Mouse (Mus musculus): ENCODE results near the gene Adgrf3. TPM values are rescaled to one million over a fixed set of nuclear protein-coding genes. Genes with fewer than 3 reads are reported as not detected.

Adgrf3 gene
- polyA plus RNA-seq, 1 experiment from 2014 or later: 0.37 TPM

- peaks cover 13% of the 10 kb centered on the region for H3K4me1 ChIP-seq (ENCODE audit: control insufficient read depth, insufficient read depth, low read length)
- no peaks in the 10 kb centered on the region for H3K27me3 ChIP-seq (ENCODE audit: control insufficient read depth, insufficient read depth, low read length)
- H3K27ac ChIP-seq (ENCODE audit: low read length): peak overlapping the region; percentile 93
- H3K4me3 ChIP-seq (replicated peaks; ENCODE audit: low read length): peak overlapping the region; percentile 85
- H3K9ac ChIP-seq (ENCODE audit: low read length): peak overlapping the region; percentile 87
- ATAC-seq (ENCODE audit: insufficient read depth, low FRiP score): no peak
- H3K36me3 ChIP-seq (ENCODE audit: control insufficient read depth, insufficient read depth, low read length): no peaks in the 10 kb centered on the region
- H3K9me3 ChIP-seq (replicated peaks; ENCODE audit: control insufficient read depth, low read length): 0 out of 2 replicates have a peak, but pooled peaks cover 3% of the 10 kb centered on the region
- 3% methylated on average over 15 of the region's 15 CpGs for WGBS
- H3K4me2 ChIP-seq (ENCODE audit: low read depth, low read length): peak overlapping the region; percentile 77
Observed at GRCm38 (mm10) chr5:30233042-30233441, 27.5 kb upstream of the Adgrf3 start.

GRCm38 (mm10) chr5:30232271-30232971 lies 26.9 kb upstream of the Adgrf3 start, which contains the start of gene Selenoi:
TSS of gene Selenoi (plus strand) at chr5:30232581.
- peak within 1 kb of the TSS; percentile 77 for H3K4me2 ChIP-seq (ENCODE audit: low read depth, low read length)
- H3K9me3 ChIP-seq (replicated peaks; ENCODE audit: control insufficient read depth, low read length): 0 out of 2 replicates have a peak, but pooled peaks cover 3% of the 10 kb centered on the region
- H3K9ac ChIP-seq (ENCODE audit: low read length): peak within 1 kb of the TSS; percentile 87
- peaks cover 13% of the 10 kb centered on the region for H3K4me1 ChIP-seq (ENCODE audit: control insufficient read depth, insufficient read depth, low read length)
- H3K36me3 ChIP-seq (ENCODE audit: control insufficient read depth, insufficient read depth, low read length): no peaks in the 10 kb centered on the region
- H3K4me3 ChIP-seq (replicated peaks; ENCODE audit: low read length): peak within 1 kb of the TSS; percentile 85
- H3K27ac ChIP-seq (ENCODE audit: low read length): peak within 1 kb of the TSS; percentile 93
- ATAC-seq (ENCODE audit: insufficient read depth, low FRiP score): peak; percentile 100
- H3K27me3 ChIP-seq (ENCODE audit: control insufficient read depth, insufficient read depth, low read length): no peaks in the 10 kb centered on the region
- WGBS: 2% methylated on average over 71 of the region's 71 CpGs

- Histone ChIP-seq H3K9ac (ENCODE audit: low read length) (peak overlapping the region; percentile 74), H3K27ac (ENCODE audit: low read length) (peak overlapping the region; percentile 80), H3K36me3 (ENCODE audit: control insufficient read depth, insufficient read depth, low read length) (no peaks in the 10 kb centered on the region), H3K27me3 (ENCODE audit: control insufficient read depth, insufficient read depth, low read length) (no peaks in the 10 kb centered on the region), H3K4me1 (ENCODE audit: control insufficient read depth, insufficient read depth, low read length) (peaks cover 13% of the 10 kb centered on the region), H3K4me2 (ENCODE audit: low read depth, low read length) (peak overlapping the region; percentile 77), H3K9me3 (replicated peaks; ENCODE audit: control insufficient read depth, low read length) (0 out of 2 replicates have a peak, but pooled peaks cover 3% of the 10 kb centered on the region), H3K4me3 (replicated peaks; ENCODE audit: low read length) (peak overlapping the region; percentile 85)
- ATAC-seq (ENCODE audit: insufficient read depth, low FRiP score): no peak
- 40% methylated on average over 16 of the region's 16 CpGs for WGBS
Observed at GRCm38 (mm10) chr5:30231891-30232270, 26.4 kb upstream of the Adgrf3 start.

- no peak overlapping the region for H3K4me2 ChIP-seq (ENCODE audit: low read depth, low read length)
- H3K9ac ChIP-seq (ENCODE audit: low read length): no peak overlapping the region
- H3K27me3 ChIP-seq (ENCODE audit: control insufficient read depth, insufficient read depth, low read length): no peaks in the 10 kb centered on the region
- 0 out of 2 replicates have a peak, but pooled peaks cover 3% of the 10 kb centered on the region for H3K9me3 ChIP-seq (replicated peaks; ENCODE audit: control insufficient read depth, low read length)
- H3K4me3 ChIP-seq (replicated peaks; ENCODE audit: low read length): no peak overlapping the region
- H3K4me1 ChIP-seq (ENCODE audit: control insufficient read depth, insufficient read depth, low read length): peaks cover 13% of the 10 kb centered on the region
- no peak overlapping the region for H3K27ac ChIP-seq (ENCODE audit: low read length)
- no peak for ATAC-seq (ENCODE audit: insufficient read depth, low FRiP score)
- WGBS: 78% methylated on average over 4 of the region's 4 CpGs
- H3K36me3 ChIP-seq (ENCODE audit: control insufficient read depth, insufficient read depth, low read length): no peaks in the 10 kb centered on the region
Observed at GRCm38 (mm10) chr5:30230901-30231300, 25.4 kb upstream of the Adgrf3 start.

GRCm38 (mm10) chr5:30222681-30223080 lies 17.2 kb upstream of the Adgrf3 start:
- peaks cover 4% of the 10 kb centered on the region; the same call in 1 of the 2 replicates for H3K36me3 ChIP-seq (ENCODE audit: control insufficient read depth, insufficient read depth, low read length)
- H3K27ac ChIP-seq (ENCODE audit: low read length): no peak overlapping the region
- no peaks in the 10 kb centered on the region for H3K9me3 ChIP-seq (replicated peaks; ENCODE audit: control insufficient read depth, low read length)
- no peak overlapping the region for H3K9ac ChIP-seq (ENCODE audit: low read length)
- no peak for ATAC-seq (ENCODE audit: insufficient read depth, low FRiP score)
- H3K4me1 ChIP-seq (ENCODE audit: control insufficient read depth, insufficient read depth, low read length): no peaks in the 10 kb centered on the region
- H3K27me3 ChIP-seq (ENCODE audit: control insufficient read depth, insufficient read depth, low read length): no peaks in the 10 kb centered on the region
- H3K4me3 ChIP-seq (replicated peaks; ENCODE audit: low read length): no peak overlapping the region
- WGBS: 98% methylated on average over 8 of the region's 8 CpGs
- no peak overlapping the region for H3K4me2 ChIP-seq (ENCODE audit: low read depth, low read length)

GRCm38 (mm10) chr5:30220666-30221065 lies 15.1 kb upstream of the Adgrf3 start:
- WGBS: 82% methylated on average over 8 of the region's 8 CpGs
- ATAC-seq (ENCODE audit: insufficient read depth, low FRiP score): no peak
- H3K27ac ChIP-seq (ENCODE audit: low read length): no peak overlapping the region
- no peaks in the 10 kb centered on the region for H3K27me3 ChIP-seq (ENCODE audit: control insufficient read depth, insufficient read depth, low read length)
- H3K36me3 ChIP-seq (ENCODE audit: control insufficient read depth, insufficient read depth, low read length): peaks cover 4% of the 10 kb centered on the region; the same call in 1 of the 2 replicates
- no peak overlapping the region for H3K9ac ChIP-seq (ENCODE audit: low read length)
- no peaks in the 10 kb centered on the region for H3K9me3 ChIP-seq (replicated peaks; ENCODE audit: control insufficient read depth, low read length)
- H3K4me3 ChIP-seq (replicated peaks; ENCODE audit: low read length): no peak overlapping the region
- no peak overlapping the region for H3K4me2 ChIP-seq (ENCODE audit: low read depth, low read length)
- H3K4me1 ChIP-seq (ENCODE audit: control insufficient read depth, insufficient read depth, low read length): no peaks in the 10 kb centered on the region

- WGBS: 90% methylated on average over 2 of the region's 2 CpGs
- no peak overlapping the region for H3K4me2 ChIP-seq (ENCODE audit: low read depth, low read length)
- H3K36me3 ChIP-seq (ENCODE audit: control insufficient read depth, insufficient read depth, low read length): peaks cover 4% of the 10 kb centered on the region; the same call in 1 of the 2 replicates
- H3K9ac ChIP-seq (ENCODE audit: low read length): no peak overlapping the region
- no peak overlapping the region for H3K27ac ChIP-seq (ENCODE audit: low read length)
- no peaks in the 10 kb centered on the region for H3K4me1 ChIP-seq (ENCODE audit: control insufficient read depth, insufficient read depth, low read length)
- no peaks in the 10 kb centered on the region for H3K9me3 ChIP-seq (replicated peaks; ENCODE audit: control insufficient read depth, low read length)
- no peak for ATAC-seq (ENCODE audit: insufficient read depth, low FRiP score)
- no peak overlapping the region for H3K4me3 ChIP-seq (replicated peaks; ENCODE audit: low read length)
- H3K27me3 ChIP-seq (ENCODE audit: control insufficient read depth, insufficient read depth, low read length): no peaks in the 10 kb centered on the region; the same call in 1 of the 2 replicates
Observed at GRCm38 (mm10) chr5:30219715-30220114, 14.2 kb upstream of the Adgrf3 start.

- H3K9ac ChIP-seq (ENCODE audit: low read length): no peak overlapping the region
- H3K27me3 ChIP-seq (ENCODE audit: control insufficient read depth, insufficient read depth, low read length): no peaks in the 10 kb centered on the region; the same call in 1 of the 2 replicates
- H3K4me1 ChIP-seq (ENCODE audit: control insufficient read depth, insufficient read depth, low read length): no peaks in the 10 kb centered on the region
- ATAC-seq (ENCODE audit: insufficient read depth, low FRiP score): no peak
- 67% methylated on average over 5 of the region's 5 CpGs for WGBS
- no peak overlapping the region for H3K4me2 ChIP-seq (ENCODE audit: low read depth, low read length)
- no peaks in the 10 kb centered on the region for H3K9me3 ChIP-seq (replicated peaks; ENCODE audit: control insufficient read depth, low read length)
- H3K27ac ChIP-seq (ENCODE audit: low read length): no peak overlapping the region
- H3K36me3 ChIP-seq (ENCODE audit: control insufficient read depth, insufficient read depth, low read length): no peaks in the 10 kb centered on the region
- H3K4me3 ChIP-seq (replicated peaks; ENCODE audit: low read length): no peak overlapping the region
Observed at GRCm38 (mm10) chr5:30215970-30216369, 10.4 kb upstream of the Adgrf3 start.

- 12% methylated on average over 4 of the region's 4 CpGs for WGBS
- Histone ChIP-seq H3K36me3 (ENCODE audit: control insufficient read depth, insufficient read depth, low read length) (no peaks in the 10 kb centered on the region), H3K9ac (ENCODE audit: low read length) (no peak overlapping the region), H3K9me3 (replicated peaks; ENCODE audit: control insufficient read depth, low read length) (no peaks in the 10 kb centered on the region), H3K4me2 (ENCODE audit: low read depth, low read length) (no peak overlapping the region), H3K4me3 (replicated peaks; ENCODE audit: low read length) (no peak overlapping the region), H3K4me1 (ENCODE audit: control insufficient read depth, insufficient read depth, low read length) (no peaks in the 10 kb centered on the region), H3K27ac (ENCODE audit: low read length) (no peak overlapping the region), H3K27me3 (ENCODE audit: control insufficient read depth, insufficient read depth, low read length) (no peaks in the 10 kb centered on the region; the same call in 1 of the 2 replicates)
- no peak for ATAC-seq (ENCODE audit: insufficient read depth, low FRiP score)
Observed at GRCm38 (mm10) chr5:30214889-30215288, 9.4 kb upstream of the Adgrf3 start.
